Mouse (Mus musculus) liver, embryonic 14.5 days (tissue): ENCODE data around the gene Ptprn2.
"Not testable (repeated sequence)": the region's sequence is repeated elsewhere in the genome, so short reads cannot be mapped to it uniquely, and the experiment has no call there.

ENCODE experiments used
- CTCF ChIP-seq: IDR thresholded peaks from 2 replicates; pipeline ENCODE4 v1.5.1; 2016; ENCODE audit warnings: antibody characterized with exemption, low read depth, control low read depth
- EP300 ChIP-seq: IDR thresholded peaks from 2 replicates; pipeline ENCODE4 v1.6.1; 2016; ENCODE audit warnings: antibody characterized with exemption, low read depth

DNA sequence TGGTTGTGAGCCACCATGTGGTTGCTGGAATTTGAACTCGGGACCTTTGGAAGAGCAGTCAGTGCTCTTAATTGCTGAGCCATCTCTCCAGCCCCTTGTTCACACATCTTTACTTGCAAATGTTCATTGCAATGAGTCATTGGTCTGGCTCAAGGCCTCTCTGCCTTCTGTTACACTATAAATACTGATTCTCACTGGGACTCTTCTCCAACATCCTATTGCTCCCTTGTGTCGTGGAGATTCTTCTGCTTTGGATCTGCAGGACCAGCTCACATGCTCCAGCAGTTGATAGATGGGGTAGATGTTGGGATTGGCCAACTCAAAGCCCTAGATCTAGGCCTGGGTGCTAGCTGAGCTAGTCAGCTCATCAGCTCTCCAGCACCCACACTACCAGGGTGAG, 28.3 kb downstream of the Ptprn2 start:
- not testable (repeated sequence) for TF ChIP-seq CTCF, EP300
